Mouse (Mus musculus): Measurements from ENCODE around the gene Olfr667. TPM values are rescaled to one million over a fixed set of nuclear protein-coding genes. Genes with fewer than 3 reads are reported as not detected.
"Not testable (repeated sequence)": the region's sequence is repeated elsewhere in the genome, so short reads cannot be mapped to it uniquely, and the experiment has no call there.

The Olfr667 gene
- not detected in 2 replicates for polyA plus RNA-seq (2011; ENCODE audit: insufficient read length, low read depth, missing spikeins)

GRCm38 (mm10) chr7:104921382-104921781 is at the start of gene Olfr667:
TSS of gene Olfr667 (minus strand) at chr7:104921482.
- no peaks in the 10 kb centered on the region for H3K4me1 ChIP-seq (ENCODE audit: control insufficient read depth, insufficient read depth, low read length)
- no peak within 1 kb of the TSS for H3K27ac ChIP-seq (ENCODE audit: insufficient read depth, low read length)
- H3K4me3 ChIP-seq (ENCODE audit: insufficient read depth, low read length): no peak within 1 kb of the TSS
- TF ChIP-seq POLR2A (IDR thresholded peaks at IDR 0.05; ENCODE audit: low read depth, low read length) (no peak), CTCF (IDR thresholded peaks at IDR 0.05; ENCODE audit: borderline replicate concordance, insufficient read depth, low read length) (no peak)

GRCm38 (mm10) chr7:104962520-104962919 is 41.2 kb upstream of the Olfr667 start, which contains the start of gene Olfr670:
TSS of gene Olfr670 (minus strand) at chr7:104962620.
- no peaks in the 10 kb centered on the region for H3K4me1 ChIP-seq (ENCODE audit: control insufficient read depth, insufficient read depth, low read length)
- H3K27ac ChIP-seq (ENCODE audit: insufficient read depth, low read length): no peak within 1 kb of the TSS
- no peak for TF ChIP-seq POLR2A (IDR thresholded peaks at IDR 0.05; ENCODE audit: low read depth, low read length)
- no peak within 1 kb of the TSS for H3K4me3 ChIP-seq (ENCODE audit: insufficient read depth, low read length)

- H3K4me3 ChIP-seq (ENCODE audit: insufficient read depth, low read length); H3K27ac ChIP-seq (ENCODE audit: insufficient read depth, low read length); H3K4me1 ChIP-seq (ENCODE audit: control insufficient read depth, insufficient read depth, low read length): not testable (repeated sequence)
Observed at GRCm38 (mm10) chr7:104950234-104950633, 29.0 kb upstream of the Olfr667 start.

- Histone ChIP-seq H3K4me1 (ENCODE audit: control insufficient read depth, insufficient read depth, low read length) (no peaks in the 10 kb centered on the region), H3K4me3 (ENCODE audit: insufficient read depth, low read length) (no peak within 1 kb of the TSS), H3K27ac (ENCODE audit: insufficient read depth, low read length) (no peak within 1 kb of the TSS)
- TF ChIP-seq CTCF (IDR thresholded peaks at IDR 0.05; ENCODE audit: borderline replicate concordance, insufficient read depth, low read length) (no peak), POLR2A (IDR thresholded peaks at IDR 0.05; ENCODE audit: low read depth, low read length) (no peak)
Observed at GRCm38 (mm10) chr7:104933940-104934339, 12.7 kb upstream of the Olfr667 start, which contains the start of gene Olfr669. TSS of gene Olfr669 (plus strand) at chr7:104934240.

- H3K4me3 ChIP-seq (ENCODE audit: insufficient read depth, low read length): no peak within 1 kb of the TSS
- H3K27ac ChIP-seq (ENCODE audit: insufficient read depth, low read length): no peak within 1 kb of the TSS
- TF ChIP-seq POLR2A (IDR thresholded peaks at IDR 0.05; ENCODE audit: low read depth, low read length): no peak
- no peaks in the 10 kb centered on the region for H3K4me1 ChIP-seq (ENCODE audit: control insufficient read depth, insufficient read depth, low read length)
Observed at GRCm38 (mm10) chr7:104927957-104928356, 6.7 kb upstream of the Olfr667 start, which contains the start of gene Olfr668. TSS of gene Olfr668 (minus strand) at chr7:104928057.

- Histone ChIP-seq H3K27ac (ENCODE audit: insufficient read depth, low read length) (no peak within 1 kb of the TSS), H3K4me3 (ENCODE audit: insufficient read depth, low read length) (no peak within 1 kb of the TSS), H3K4me1 (ENCODE audit: control insufficient read depth, insufficient read depth, low read length) (no peaks in the 10 kb centered on the region)
- TF ChIP-seq CTCF (IDR thresholded peaks at IDR 0.05; ENCODE audit: borderline replicate concordance, insufficient read depth, low read length) (no peak), POLR2A (IDR thresholded peaks at IDR 0.05; ENCODE audit: low read depth, low read length) (no peak)
Observed at GRCm38 (mm10) chr7:104895852-104896251, 25.4 kb downstream of the Olfr667 start, which contains the start of gene Olfr666. TSS of gene Olfr666 (minus strand) at chr7:104895952.

GRCm38 (mm10) chr7:104877731-104878130 is 43.6 kb downstream of the Olfr667 start, which contains the start of gene Olfr665:
TSS of gene Olfr665 (plus strand) at chr7:104878031.
- Histone ChIP-seq H3K27ac (ENCODE audit: insufficient read depth, low read length) (no peak within 1 kb of the TSS), H3K4me1 (ENCODE audit: control insufficient read depth, insufficient read depth, low read length) (no peaks in the 10 kb centered on the region), H3K4me3 (ENCODE audit: insufficient read depth, low read length) (no peak within 1 kb of the TSS)
- no peak for TF ChIP-seq POLR2A (IDR thresholded peaks at IDR 0.05; ENCODE audit: low read depth, low read length)
- TF ChIP-seq CTCF (IDR thresholded peaks at IDR 0.05; ENCODE audit: borderline replicate concordance, insufficient read depth, low read length): no peak

Other genes with a start within 250 kb of the Olfr667 start
- gene Olfr661, start 235.0 kb downstream of the Olfr667 start, polyA plus RNA-seq (2011; ENCODE audit: insufficient read length, low read depth, missing spikeins): not detected in 2 replicates
- gene Usp17le, start 144.0 kb downstream of the Olfr667 start, polyA plus RNA-seq (2011; ENCODE audit: insufficient read length, low read depth, missing spikeins): not detected in 2 replicates
- gene Usp17lb, start 78.9 kb downstream of the Olfr667 start, polyA plus RNA-seq (2011; ENCODE audit: insufficient read length, low read depth, missing spikeins): not detected in 2 replicates
- not detected in 2 replicates for gene Usp17la, start 64.5 kb downstream of the Olfr667 start, polyA plus RNA-seq (2011; ENCODE audit: insufficient read length, low read depth, missing spikeins)
- not detected in 2 replicates for gene Olfr665, start 43.5 kb downstream of the Olfr667 start, polyA plus RNA-seq (2011; ENCODE audit: insufficient read length, low read depth, missing spikeins)
- not detected in 2 replicates for gene Olfr666, start 25.5 kb downstream of the Olfr667 start, polyA plus RNA-seq (2011; ENCODE audit: insufficient read length, low read depth, missing spikeins)
- gene Olfr668, start 6.6 kb upstream of the Olfr667 start, polyA plus RNA-seq (2011; ENCODE audit: insufficient read length, low read depth, missing spikeins): not detected in 2 replicates
- not detected in 2 replicates for gene Olfr669, start 12.8 kb upstream of the Olfr667 start, polyA plus RNA-seq (2011; ENCODE audit: insufficient read length, low read depth, missing spikeins)
- gene Olfr670, start 41.1 kb upstream of the Olfr667 start, polyA plus RNA-seq (2011; ENCODE audit: insufficient read length, low read depth, missing spikeins): not detected in 2 replicates
- gene Olfr671, start 57.6 kb upstream of the Olfr667 start, polyA plus RNA-seq (2011; ENCODE audit: insufficient read length, low read depth, missing spikeins): not detected in 2 replicates
- not detected in 2 replicates for gene Olfr672, start 80.5 kb upstream of the Olfr667 start, polyA plus RNA-seq (2011; ENCODE audit: insufficient read length, low read depth, missing spikeins)
- not detected in 2 replicates for gene Olfr675, start 107.0 kb upstream of the Olfr667 start, polyA plus RNA-seq (2011; ENCODE audit: insufficient read length, low read depth, missing spikeins)
- gene Olfr676, start 111.2 kb upstream of the Olfr667 start, polyA plus RNA-seq (2011; ENCODE audit: insufficient read length, low read depth, missing spikeins): not detected in 2 replicates
- gene Olfr677, start 129.9 kb upstream of the Olfr667 start, polyA plus RNA-seq (2011; ENCODE audit: insufficient read length, low read depth, missing spikeins): not detected in 2 replicates
- gene Olfr678, start 143.0 kb upstream of the Olfr667 start, polyA plus RNA-seq (2011; ENCODE audit: insufficient read length, low read depth, missing spikeins): not detected in 2 replicates
- gene Olfr679, start 159.7 kb upstream of the Olfr667 start, polyA plus RNA-seq (2011; ENCODE audit: insufficient read length, low read depth, missing spikeins): not detected in 2 replicates
- gene Olfr680-ps1, start 171.3 kb upstream of the Olfr667 start, polyA plus RNA-seq (2011; ENCODE audit: insufficient read length, low read depth, missing spikeins): not detected in 2 replicates
- gene Olfr681, start 195.4 kb upstream of the Olfr667 start, polyA plus RNA-seq (2011; ENCODE audit: insufficient read length, low read depth, missing spikeins): not detected in 2 replicates
- gene Olfr683, start 225.5 kb upstream of the Olfr667 start, polyA plus RNA-seq (2011; ENCODE audit: insufficient read length, low read depth, missing spikeins): not detected in 2 replicates
- not detected in 2 replicates for gene Olfr684, start 242.2 kb upstream of the Olfr667 start, polyA plus RNA-seq (2011; ENCODE audit: insufficient read length, low read depth, missing spikeins)